Mouse (Mus musculus): ENCODE results near the gene Esr2. TPM values are rescaled to one million over a fixed set of nuclear protein-coding genes. Genes with fewer than 3 reads are reported as not detected.

Esr2 gene
- polyA plus RNA-seq, 1 experiment from 2014 or later, result 0.39 TPM

DNA sequence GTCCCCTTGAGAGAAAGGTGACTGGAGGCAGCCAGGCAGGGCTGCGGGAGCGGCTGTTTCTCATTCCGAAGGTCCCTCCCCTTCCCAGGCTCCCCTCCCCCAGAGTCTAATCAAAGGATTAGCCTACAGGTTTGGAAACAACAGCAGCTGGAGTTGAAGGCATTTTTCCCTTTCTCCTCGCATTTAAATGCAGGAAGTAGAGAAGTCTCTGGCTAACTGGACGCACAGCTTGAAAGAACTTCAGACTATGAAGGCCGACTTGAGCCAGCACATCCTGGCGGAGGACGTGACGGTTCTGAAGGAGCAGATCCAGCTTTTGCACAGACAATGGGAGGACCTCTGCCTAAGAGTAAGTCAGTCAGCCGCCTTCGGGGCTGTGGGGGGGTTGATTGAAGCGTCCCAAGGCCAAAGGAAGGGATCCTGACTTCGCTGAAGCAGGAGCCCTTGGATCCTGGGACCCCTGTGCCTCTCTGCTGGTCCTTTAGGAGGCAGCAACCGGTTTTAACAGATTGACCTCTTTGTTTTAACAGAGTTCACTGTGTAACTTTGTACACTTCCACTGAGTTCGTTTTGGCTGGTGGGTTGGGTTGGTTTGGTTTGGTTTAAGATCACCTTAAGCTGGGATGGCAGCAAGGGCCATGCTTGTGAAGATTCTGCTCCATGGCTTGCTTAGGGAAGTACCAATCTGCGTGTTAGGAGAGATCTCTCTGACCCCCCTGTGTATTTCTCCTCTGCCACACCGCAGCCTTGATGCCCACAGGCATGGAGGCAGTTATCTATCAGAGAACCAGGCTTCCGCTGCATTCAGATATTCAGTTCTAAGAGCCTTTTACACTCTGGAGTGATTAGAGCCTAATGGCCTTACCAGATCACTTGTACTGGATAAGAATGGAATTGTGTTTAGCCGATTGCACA is 104.9 kb downstream of the Esr2 start:
- Histone ChIP-seq H3K4me1 (peaks cover 8% of the 10 kb centered on the region; the same call in 1 of the 2 replicates), H3K4me3 (no peak overlapping the region), H3K9me3 (no peaks in the 10 kb centered on the region), H3K9ac (no peak overlapping the region), H3K27me3 (replicated peaks) (no peaks in the 10 kb centered on the region), H3K27ac (no peak overlapping the region), H3K4me2 (0 out of 2 replicates have a peak overlapping the region, but pooled peaks have one; percentile 9), H3K36me3 (replicated peaks) (no peaks in the 10 kb centered on the region)
- ATAC-seq (replicated peaks), result no peak
- 12% methylated on average over 19 of the region's 19 CpGs for WGBS

Other genes starting within 250 kb of the Esr2 start
- not detected in 2 replicates for gene Tex21, start 69.5 kb upstream of the Esr2 start, polyA plus RNA-seq (2015; fragmentation: Nextera tagmentation; extraction: Ambion mirVana)
- 30.7 and 31.2 TPM in 2 replicates for gene Mthfd1, start 78.0 kb upstream of the Esr2 start, polyA plus RNA-seq (2015; fragmentation: Nextera tagmentation; extraction: Ambion mirVana)
- gene Akap5, start 147.6 kb upstream of the Esr2 start, polyA plus RNA-seq (2015; fragmentation: Nextera tagmentation; extraction: Ambion mirVana), result 9.8 and 10.3 TPM in 2 replicates
- gene Zbtb25, start 192.3 kb upstream of the Esr2 start, polyA plus RNA-seq (2015; fragmentation: Nextera tagmentation; extraction: Ambion mirVana), result 14.6 and 15.1 TPM in 2 replicates
- 3.4 and 3.5 TPM in 2 replicates for gene Zbtb1, start 193.0 kb upstream of the Esr2 start, polyA plus RNA-seq (2015; fragmentation: Nextera tagmentation; extraction: Ambion mirVana)
- 5.5 and 5.6 TPM in 2 replicates for gene Hspa2, start 226.9 kb upstream of the Esr2 start, polyA plus RNA-seq (2015; fragmentation: Nextera tagmentation; extraction: Ambion mirVana)
- gene Ppp1r36, start 240.3 kb upstream of the Esr2 start, polyA plus RNA-seq (2015; fragmentation: Nextera tagmentation; extraction: Ambion mirVana), result 0.73 and 1.0 TPM in 2 replicates